In the genomic region with DNA sequence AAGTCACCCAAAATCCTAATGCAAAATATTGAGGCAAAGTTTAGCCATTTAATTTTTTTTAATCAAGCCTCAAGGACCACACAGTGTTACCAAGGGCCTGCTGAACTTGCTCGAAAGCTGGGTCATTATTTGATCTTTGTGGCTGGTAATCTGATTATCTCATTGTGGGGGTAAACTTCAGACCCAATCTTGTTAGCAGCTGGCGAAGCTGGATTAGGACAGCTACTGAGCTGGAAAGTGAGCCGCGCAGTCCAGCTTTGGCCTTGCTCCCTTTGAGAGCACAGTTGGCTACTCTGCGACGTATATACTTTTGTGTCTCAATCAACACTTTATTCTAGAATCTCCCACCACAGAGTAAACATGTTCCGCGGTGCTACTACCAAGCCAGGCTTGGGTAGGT, we compare ENCODE assay signal across 15 mouse cellular contexts.
"Had no signal": no experiment of that assay in that cellular context is flagged by ENCODE, and none has a peak within 500 bp of the region (broad histone marks: within the 10 kb centered on the region; RNA-seq: fewer than 3 reads in every experiment).

No protein-coding gene starts in this region.

- DNase-seq: kidney, adult 2 months; kidney, postnatal 4 days; liver; lung, adult 2 months; lung, postnatal 36 days; right cerebral cortex, postnatal 14 days; thymus, adult 2 months; thymus, postnatal 25 days had no signal

- H3K9me3 ChIP-seq: stomach, embryonic 15.5 days had no signal

- H3K27ac ChIP-seq: kidney, postnatal 0 days; layer of hippocampus, adult 2 months; limb, embryonic 12.5 days; liver, embryonic 14.5 days; stomach, embryonic 15.5 days had no signal

- H3K4me2 ChIP-seq: limb, embryonic 12.5 days; stomach, embryonic 15.5 days had no signal

- H3K4me3 ChIP-seq: layer of hippocampus, adult 2 months; limb, embryonic 12.5 days; stomach, embryonic 15.5 days had no signal

- H3K4me1 ChIP-seq: limb, embryonic 12.5 days; stomach, embryonic 15.5 days had no signal

- H3K27me3 ChIP-seq: limb, embryonic 12.5 days; stomach, embryonic 15.5 days had no signal

- ATAC-seq: intestine, embryonic 16.5 days; lung, postnatal 0 days had no signal

- H3K36me3 ChIP-seq: limb, embryonic 12.5 days; stomach, embryonic 15.5 days had no signal

- H3K9ac ChIP-seq: limb, embryonic 12.5 days; liver, embryonic 14.5 days; stomach, embryonic 15.5 days had no signal
